Mouse (Mus musculus) kidney, postnatal 0 days (tissue): ENCODE data around the gene Mrps5. TPM values are rescaled to one million over a fixed set of nuclear protein-coding genes. Genes with fewer than 3 reads are reported as not detected.
"Not testable (repeated sequence)": the region's sequence is repeated elsewhere in the genome, so short reads cannot be mapped to it uniquely, and the experiment has no call there.

Experiments used
- ATAC-seq: fragments of 200-750 bp; cut with Nextera tagmentation; replicated peaks from 2 replicates; pipeline ENCODE4 v1.8.0; 2017; ENCODE audit warnings: low read depth, moderate number of reproducible peaks, moderate TSS enrichment, moderate library complexity; ENCODE audit not compliant: low FRiP score
- DNase-seq: peaks from one replicate; pipeline ENCODE4 v3.0.0-alpha.2; 2016; ENCODE audit warnings: low spot score
- H3K27ac ChIP-seq: fragments of 300-500 bp; sonication (generic); 2 replicates; pipeline ENCODE4 v1.5.1; 2014; ENCODE audit warnings: mild to moderate bottlenecking
- H3K27me3 ChIP-seq: fragments of 300-500 bp; sonication (generic); 2 replicates; pipeline ENCODE4 v1.6.1; 2014; ENCODE audit warnings: low read length, mixed read lengths; ENCODE audit not compliant: insufficient read depth
- H3K36me3 ChIP-seq: fragments of 300-500 bp; sonication (generic); 2 replicates; pipeline ENCODE4 v1.6.1; 2014; ENCODE audit warnings: low read length, mixed read lengths; ENCODE audit not compliant: insufficient read depth
- H3K4me1 ChIP-seq: fragments of 300-500 bp; sonication (generic); replicated peaks from 2 replicates; pipeline ENCODE4 v1.6.1; 2014; ENCODE audit warnings: antibody characterized with exemption, low read length, mixed read lengths; ENCODE audit not compliant: insufficient read depth
- H3K4me2 ChIP-seq: fragments of 300-500 bp; sonication (generic); 2 replicates; pipeline ENCODE4 v1.6.1; 2014; ENCODE audit warnings: mild to moderate bottlenecking, low read length, moderate library complexity, mixed read lengths
- H3K4me3 ChIP-seq: fragments of 300-500 bp; sonication (generic); replicated peaks from 2 replicates; pipeline ENCODE4 v1.5.1; 2014; ENCODE audit warnings: low read depth, low read length
- H3K9ac ChIP-seq: fragments of 300-500 bp; sonication (generic); 2 replicates; pipeline ENCODE4 v1.6.1; 2014; ENCODE audit warnings: low read depth, low read length
- H3K9me3 ChIP-seq: fragments of 300-500 bp; sonication (generic); replicated peaks from 2 replicates; pipeline ENCODE4 v1.6.1; 2016; ENCODE audit warnings: low read length, inconsistent platforms, mixed read lengths
- CTCF ChIP-seq: IDR thresholded peaks from 2 replicates; pipeline ENCODE4 v1.5.1; 2016; ENCODE audit warnings: antibody characterized with exemption, low read depth, mild to moderate bottlenecking, moderate library complexity
- WGBS: fragments of 180-500 bp; shearing (Covaris S2); extraction: QIAGEN DNeasy Blood & Tissue Kit; methylation state at CpG from one replicate; pipeline ENCODE4 v1.1.7; 2014; 5-methylcytosine and 5-hydroxymethylcytosine counted together
- polyA plus RNA-seq: library from polyadenylated mRNA; unstranded; fragments of >200 nt; fragmentation: Nextera tagmentation; extraction: Ambion mirVana; gene quantifications from 2 replicates; pipeline ENCODE4 v1.2.1, GENCODE M21; 2015

The Mrps5 gene
- polyA plus RNA-seq, 1 experiment from 2014 or later: 151 TPM

DNA sequence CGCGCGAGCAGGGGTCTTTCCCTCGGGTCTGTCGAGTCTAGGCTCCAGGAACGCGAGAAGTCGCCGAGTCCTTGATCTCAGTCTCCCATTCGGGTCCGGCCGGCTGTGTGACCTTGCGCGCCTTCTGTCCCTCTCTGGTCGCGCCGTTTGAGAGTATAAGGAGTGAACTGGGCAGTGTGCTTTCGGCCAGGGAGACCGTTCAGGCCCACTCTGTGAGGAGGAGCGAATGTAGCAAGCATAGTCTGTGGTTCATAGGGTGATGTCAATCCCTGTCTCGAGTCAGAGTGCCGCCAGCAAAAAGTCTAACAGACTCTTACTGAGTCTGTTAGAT, 457 bp downstream of the Mrps5 start:
- Histone ChIP-seq H3K4me1 (peaks cover 6% of the 10 kb centered on the region), H3K9ac (peak overlapping the region; percentile 94), H3K27me3 (no peaks in the 10 kb centered on the region), H3K9me3 (no peaks in the 10 kb centered on the region), H3K27ac (peak overlapping the region; percentile 93), H3K4me3 (peak overlapping the region; percentile 92), H3K4me2 (peak overlapping the region; percentile 84), H3K36me3 (peaks cover 9% of the 10 kb centered on the region; the same call in 1 of the 2 replicates)
- peak; percentile 27; the same call in 1 of the 2 replicates for ATAC-seq
- TF ChIP-seq CTCF: no peak
- WGBS: under 1% methylated on average over 22 of the region's 22 CpGs
- DNase-seq: peak; percentile 4

DNA sequence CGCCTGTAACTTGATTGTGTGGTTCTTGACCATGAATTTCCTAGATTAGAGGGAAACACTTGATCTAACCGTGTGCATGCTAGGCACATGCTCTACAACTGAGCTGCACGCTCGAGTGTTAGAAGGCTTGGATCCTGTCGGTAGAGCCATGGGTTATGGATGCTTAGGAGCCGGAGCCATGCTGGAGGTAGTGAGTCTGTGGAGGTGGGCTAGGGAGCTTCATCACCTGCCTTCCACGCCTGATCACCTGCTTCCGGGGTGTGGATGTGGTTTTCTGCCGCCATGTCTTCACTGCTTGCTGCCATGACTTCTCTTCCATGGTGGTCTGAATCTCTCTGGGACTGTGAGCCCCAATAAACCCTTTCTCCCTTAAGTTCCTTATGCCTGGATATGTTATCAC, 1.9 kb downstream of the Mrps5 start:
- Histone ChIP-seq H3K4me3 (no peak overlapping the region), H3K27ac (no peak overlapping the region), H3K4me1 (peaks cover 6% of the 10 kb centered on the region), H3K4me2 (no peak overlapping the region), H3K27me3 (no peaks in the 10 kb centered on the region), H3K9ac (0 out of 2 replicates have a peak overlapping the region, but pooled peaks have one; percentile 94), H3K36me3 (peaks cover 12% of the 10 kb centered on the region; the same call in 1 of the 2 replicates), H3K9me3 (no peaks in the 10 kb centered on the region)
- no peak for TF ChIP-seq CTCF
- DNase-seq (no peak), ATAC-seq (no peak)
- 90% methylated on average over 9 of the region's 9 CpGs for WGBS

DNA sequence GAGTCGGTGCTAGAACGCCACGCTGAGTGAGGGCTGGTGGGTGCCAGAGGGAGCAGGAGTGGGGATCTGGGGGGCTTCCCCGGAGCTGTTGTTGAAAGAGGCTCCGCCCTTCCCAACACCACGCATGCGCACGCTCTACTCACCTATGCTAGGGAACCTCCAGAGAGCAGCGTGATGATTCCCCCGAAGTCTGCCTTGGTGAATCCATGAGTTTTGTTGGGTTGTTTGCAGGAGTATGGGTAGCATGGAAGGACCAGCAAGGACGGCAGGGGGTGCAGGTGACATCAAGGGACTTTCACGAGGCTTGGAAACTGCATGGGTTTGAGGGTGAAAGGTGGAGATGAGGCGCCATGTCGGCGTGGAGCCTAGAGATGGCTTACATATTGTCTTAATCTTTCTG, 3.2 kb downstream of the Mrps5 start:
- 76% methylated on average over 15 of the region's 15 CpGs for WGBS

DNA sequence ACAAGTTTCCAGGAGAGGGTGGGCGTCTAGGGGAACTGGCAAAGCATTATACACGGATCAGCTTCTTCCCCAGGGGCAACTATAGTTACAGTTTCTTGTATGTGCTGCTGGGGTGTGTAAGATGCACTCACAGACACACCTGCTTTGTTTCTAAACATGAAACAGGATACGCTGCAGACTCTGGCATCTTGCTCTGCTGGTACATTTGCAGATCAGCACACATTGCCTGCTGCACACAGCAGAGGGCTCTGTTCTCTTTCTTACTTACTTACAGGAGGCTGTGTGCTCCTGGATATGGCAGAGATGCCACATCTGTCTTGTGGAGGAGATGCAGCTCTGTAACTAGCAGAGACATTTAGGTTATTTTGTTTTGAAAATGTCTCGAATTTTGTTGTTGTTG, 3.8 kb downstream of the Mrps5 start:
- DNase-seq (peak; percentile 8), ATAC-seq (no peak)
- no peak overlapping the region for H3K4me3 ChIP-seq
- no peak overlapping the region for H3K4me2 ChIP-seq
- WGBS: 79% methylated on average over 4 of the region's 4 CpGs
- peaks cover 6% of the 10 kb centered on the region for H3K4me1 ChIP-seq
- TF ChIP-seq CTCF: peak; percentile 29; the same call in 1 of the 2 replicates
- H3K9me3 ChIP-seq: no peaks in the 10 kb centered on the region
- no peaks in the 10 kb centered on the region for H3K27me3 ChIP-seq
- H3K9ac ChIP-seq: no peak overlapping the region
- peaks cover 28% of the 10 kb centered on the region for H3K36me3 ChIP-seq
- H3K27ac ChIP-seq: no peak overlapping the region

More for the DNA sequence above, 3.2 kb downstream of the Mrps5 start:
- H3K27me3 ChIP-seq: no peaks in the 10 kb centered on the region
- ATAC-seq (no peak), DNase-seq (no peak)
- H3K4me3 ChIP-seq: no peak overlapping the region
- no peaks in the 10 kb centered on the region for H3K9me3 ChIP-seq
- peaks cover 25% of the 10 kb centered on the region for H3K36me3 ChIP-seq
- no peak overlapping the region for H3K4me2 ChIP-seq
- no peak overlapping the region for H3K9ac ChIP-seq
- H3K27ac ChIP-seq: no peak overlapping the region
- H3K4me1 ChIP-seq: peaks cover 6% of the 10 kb centered on the region
- TF ChIP-seq CTCF: no peak

DNA sequence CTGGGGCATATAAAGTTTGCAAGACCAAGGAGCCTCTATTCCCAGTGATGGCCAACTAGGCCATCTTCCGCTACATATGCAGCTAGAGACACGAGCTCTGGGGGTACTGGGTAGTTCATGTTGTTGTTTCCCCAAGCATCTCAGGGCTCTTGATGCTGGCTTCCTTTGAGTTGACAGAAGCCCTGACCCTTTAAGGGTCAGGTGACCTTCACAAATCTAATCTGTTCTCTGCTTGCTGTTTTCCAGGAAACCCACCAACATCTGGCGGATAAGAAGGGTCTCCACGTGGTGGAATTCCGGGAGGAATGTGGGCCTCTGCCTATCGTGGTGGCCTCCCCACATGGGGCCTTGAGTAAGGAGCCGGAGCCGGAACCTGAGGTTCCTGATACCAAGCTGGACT, 16.4 kb downstream of the Mrps5 start:
- H3K4me1 ChIP-seq, H3K9ac ChIP-seq, DNase-seq, H3K4me3 ChIP-seq, ATAC-seq, H3K27me3 ChIP-seq, H3K27ac ChIP-seq, H3K4me2 ChIP-seq, H3K9me3 ChIP-seq: not testable (repeated sequence)
- peaks cover 45% of the 10 kb centered on the region for H3K36me3 ChIP-seq
- 85% methylated on average over 6 of the region's 8 CpGs for WGBS

DNA sequence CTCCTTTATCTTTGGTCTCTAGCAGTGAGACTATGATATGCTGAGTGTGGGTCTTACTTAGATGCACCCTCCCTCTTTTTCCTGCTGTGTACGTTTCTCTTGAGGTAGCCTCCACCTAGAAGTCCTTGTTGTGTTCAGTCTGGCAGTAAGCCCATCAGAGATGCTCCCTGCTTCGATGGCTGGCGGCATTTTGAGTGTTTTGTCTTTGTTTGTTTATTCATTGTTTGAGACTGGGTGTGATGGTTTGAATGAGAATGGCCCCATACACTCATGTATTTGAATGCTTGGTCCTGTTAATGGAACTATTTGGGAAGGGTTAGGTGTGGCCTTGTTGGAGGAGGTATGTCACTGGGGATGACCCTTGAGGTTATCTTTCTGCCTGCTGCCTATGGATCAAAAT, 18.2 kb downstream of the Mrps5 start:
- Histone ChIP-seq H3K4me3 (no peak overlapping the region), H3K27ac (no peak overlapping the region), H3K9me3 (no peaks in the 10 kb centered on the region), H3K4me1 (peaks cover 5% of the 10 kb centered on the region; the same call in 1 of the 2 replicates), H3K9ac (no peak overlapping the region), H3K36me3 (peaks cover 39% of the 10 kb centered on the region), H3K4me2 (no peak overlapping the region), H3K27me3 (no peaks in the 10 kb centered on the region)
- WGBS: 94% methylated on average over 3 of the region's 3 CpGs
- DNase-seq (no peak), ATAC-seq (no peak)
- no peak for TF ChIP-seq CTCF

DNA sequence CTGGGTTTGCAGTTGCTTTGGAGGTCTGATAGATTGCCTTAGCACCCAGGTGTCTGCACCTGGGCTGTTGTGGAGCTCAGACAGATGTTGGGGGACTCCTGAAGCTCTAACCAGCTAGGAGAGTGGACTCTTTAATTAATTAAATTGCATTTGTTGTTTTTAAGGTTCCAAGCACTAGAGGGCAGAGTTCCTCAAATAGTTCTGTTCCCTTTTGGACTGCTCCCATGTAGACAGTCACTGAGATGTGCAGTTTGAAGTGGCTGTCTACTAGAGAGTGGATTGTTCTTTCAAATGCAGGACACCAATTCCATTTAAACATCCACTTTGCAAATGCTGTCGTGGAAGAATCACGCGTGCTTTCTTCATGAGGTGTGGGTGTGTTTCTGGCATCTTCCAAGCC, 21.2 kb downstream of the Mrps5 start:
- Histone ChIP-seq H3K4me1 (peaks cover 5% of the 10 kb centered on the region; the same call in 1 of the 2 replicates), H3K4me2 (no peak overlapping the region), H3K4me3 (no peak overlapping the region), H3K9ac (no peak overlapping the region), H3K9me3 (no peaks in the 10 kb centered on the region), H3K27ac (0 out of 2 replicates have a peak overlapping the region, but pooled peaks have one; percentile 5), H3K36me3 (peaks cover 18% of the 10 kb centered on the region; the same call in 1 of the 2 replicates), H3K27me3 (no peaks in the 10 kb centered on the region)
- 54% methylated on average over 3 of the region's 3 CpGs for WGBS
- 0 out of 2 replicates have a peak, but pooled peaks have one; percentile 23 for ATAC-seq
- TF ChIP-seq CTCF: peak; percentile 73
- DNase-seq: peak; percentile 89
